Mouse (Mus musculus) hindbrain, postnatal 0 days (tissue): ENCODE results near the gene Fosb. TPM values are rescaled to one million over a fixed set of nuclear protein-coding genes. Genes with fewer than 3 reads are reported as not detected.
A peak's percentile ranks its signal among the peaks of the same experiment; 100 is the strongest.

Source experiments
- ATAC-seq: fragments of 200-750 bp; cut with Nextera tagmentation; 2 replicates; pipeline ENCODE4 v1.8.0; 2017; ENCODE audit warnings: mild to moderate bottlenecking, moderate TSS enrichment, moderate library complexity
- DNase-seq: peaks from one replicate; pipeline ENCODE4 v3.0.0-alpha.2; 2015; ENCODE audit warnings: low spot score
- H3K27ac ChIP-seq: fragments of 300-500 bp; sonication (generic); 2 replicates; pipeline ENCODE4 v1.5.1; 2014; ENCODE audit warnings: mild to moderate bottlenecking
- H3K27me3 ChIP-seq: fragments of 300-500 bp; sonication (generic); 2 replicates; pipeline ENCODE4 v1.6.1; 2014; ENCODE audit warnings: low read length, mixed read lengths; ENCODE audit not compliant: insufficient read depth
- H3K36me3 ChIP-seq: fragments of 300-500 bp; sonication (generic); 2 replicates; pipeline ENCODE4 v1.6.1; 2014; ENCODE audit warnings: low read length, mixed read lengths; ENCODE audit not compliant: insufficient read depth
- H3K4me1 ChIP-seq: fragments of 300-500 bp; sonication (generic); 2 replicates; pipeline ENCODE4 v1.6.1; 2014; ENCODE audit warnings: antibody characterized with exemption, low read length, mixed read lengths; ENCODE audit not compliant: insufficient read depth
- H3K4me2 ChIP-seq: fragments of 300-500 bp; sonication (generic); 2 replicates; pipeline ENCODE4 v1.6.1; 2014; ENCODE audit warnings: low read depth, mild to moderate bottlenecking, low read length, moderate library complexity, mixed read lengths
- H3K4me3 ChIP-seq: fragments of 300-500 bp; sonication (generic); 2 replicates; pipeline ENCODE4 v1.5.1; 2014; ENCODE audit warnings: low read length
- H3K9ac ChIP-seq: fragments of 300-500 bp; sonication (generic); replicated peaks from 2 replicates; pipeline ENCODE4 v1.6.1; 2014; ENCODE audit warnings: mild to moderate bottlenecking, low read length, moderate library complexity, mixed read lengths
- H3K9me3 ChIP-seq: fragments of 300-500 bp; sonication (generic); 2 replicates; pipeline ENCODE4 v1.6.1; 2016; ENCODE audit warnings: low read length, mixed read lengths
- CTCF ChIP-seq: IDR thresholded peaks from 2 replicates; pipeline ENCODE4 v1.5.1; 2016; ENCODE audit warnings: antibody characterized with exemption, control low read depth, low read depth
- WGBS: fragments of 180-500 bp; shearing (Covaris S2); extraction: QIAGEN DNeasy Blood & Tissue Kit; methylation state at CpG from one replicate; pipeline ENCODE4 v1.1.7; 2014; 5-methylcytosine and 5-hydroxymethylcytosine counted together
- polyA plus RNA-seq: library from polyadenylated mRNA; unstranded; fragments of >200 nt; fragmentation: Nextera tagmentation; extraction: Ambion mirVana; gene quantifications from 2 replicates; pipeline ENCODE4 v1.2.1, GENCODE M21; 2015
- total RNA-seq: library from RNA; depleted of rRNA; stranded (reverse); fragments of >200 nt; gene quantifications from 2 replicates; pipeline ENCODE4 v1.2.3, GENCODE M21; 2014

Fosb gene
- total and polyA plus RNA-seq, 2 experiments from 2014 or later: 0.09 to 0.31 TPM

GRCm38 (mm10) chr7:19303770-19304169 lies 6.1 kb downstream of the Fosb start:
- no peak for ATAC-seq
- WGBS: under 1% methylated on average over 16 of the region's 16 CpGs
- H3K4me2 ChIP-seq: peak overlapping the region; percentile 49
- no peak overlapping the region for H3K27ac ChIP-seq
- H3K36me3 ChIP-seq: no peaks in the 10 kb centered on the region
- H3K27me3 ChIP-seq: peaks cover 24% of the 10 kb centered on the region
- H3K9me3 ChIP-seq: no peaks in the 10 kb centered on the region
- H3K4me3 ChIP-seq: no peak overlapping the region
- H3K9ac ChIP-seq: no peak overlapping the region
- TF ChIP-seq CTCF: peak; percentile 78
- H3K4me1 ChIP-seq: no peaks in the 10 kb centered on the region
- DNase-seq: peak; percentile 74

GRCm38 (mm10) chr7:19303046-19303305 lies 6.9 kb downstream of the Fosb start:
- no peaks in the 10 kb centered on the region for H3K36me3 ChIP-seq
- no peak for TF ChIP-seq CTCF
- no peak for DNase-seq
- ATAC-seq: no peak
- 81% methylated on average over 12 of the region's 12 CpGs for WGBS
- no peak overlapping the region for H3K4me2 ChIP-seq
- H3K9me3 ChIP-seq: no peaks in the 10 kb centered on the region
- H3K4me1 ChIP-seq: no peaks in the 10 kb centered on the region
- H3K27me3 ChIP-seq: peaks cover 24% of the 10 kb centered on the region
- no peak overlapping the region for H3K9ac ChIP-seq
- no peak overlapping the region for H3K27ac ChIP-seq
- H3K4me3 ChIP-seq: no peak overlapping the region

- Histone ChIP-seq H3K4me3 (peak overlapping the region; percentile 42; the same call in 1 of the 2 replicates), H3K27ac (no peak overlapping the region), H3K4me2 (peak overlapping the region; percentile 61), H3K4me1 (no peaks in the 10 kb centered on the region), H3K27me3 (peaks cover 24% of the 10 kb centered on the region), H3K36me3 (no peaks in the 10 kb centered on the region), H3K9me3 (no peaks in the 10 kb centered on the region), H3K9ac (peak overlapping the region; percentile 46; the same call in 1 of the 2 replicates)
- TF ChIP-seq CTCF: no peak
- WGBS: 49% methylated on average over 13 of the region's 13 CpGs
- ATAC-seq (no peak), DNase-seq (no peak)
These were observed 7.4 kb downstream of the Fosb start for GRCm38 (mm10) chr7:19302264-19303045.

- Histone ChIP-seq H3K9me3 (no peaks in the 10 kb centered on the region), H3K27ac (no peak overlapping the region), H3K36me3 (no peaks in the 10 kb centered on the region), H3K4me3 (peak overlapping the region; percentile 42), H3K9ac (peak overlapping the region; percentile 46), H3K27me3 (peaks cover 18% of the 10 kb centered on the region), H3K4me2 (peak overlapping the region; percentile 61), H3K4me1 (no peaks in the 10 kb centered on the region)
- ATAC-seq (no peak), DNase-seq (no peak)
- WGBS: 9% methylated on average over 16 of the region's 16 CpGs
- no peak for TF ChIP-seq CTCF
These were observed 8.2 kb downstream of the Fosb start for GRCm38 (mm10) chr7:19301461-19302263.

GRCm38 (mm10) chr7:19300501-19301421 lies 9.1 kb downstream of the Fosb start:
- peak overlapping the region; percentile 46 for H3K9ac ChIP-seq
- ATAC-seq (peak; percentile 75), DNase-seq (peak; percentile 92)
- peak overlapping the region; percentile 61 for H3K4me2 ChIP-seq
- no peaks in the 10 kb centered on the region for H3K4me1 ChIP-seq
- H3K36me3 ChIP-seq: no peaks in the 10 kb centered on the region
- under 1% methylated on average over 29 of the region's 29 CpGs for WGBS
- H3K9me3 ChIP-seq: no peaks in the 10 kb centered on the region
- H3K27me3 ChIP-seq: peaks cover 9% of the 10 kb centered on the region; the same call in 1 of the 2 replicates
- no peak overlapping the region for H3K27ac ChIP-seq
- TF ChIP-seq CTCF: peak; percentile 94
- H3K4me3 ChIP-seq: peak overlapping the region; percentile 42

GRCm38 (mm10) chr7:19299194-19299593 lies 10.7 kb downstream of the Fosb start:
- H3K4me1 ChIP-seq: no peaks in the 10 kb centered on the region
- no peak overlapping the region for H3K4me2 ChIP-seq
- no peak overlapping the region for H3K9ac ChIP-seq
- WGBS: 18% methylated on average over 3 of the region's 3 CpGs
- no peak overlapping the region for H3K4me3 ChIP-seq
- H3K27me3 ChIP-seq: 0 out of 2 replicates have a peak, but pooled peaks cover 4% of the 10 kb centered on the region
- no peaks in the 10 kb centered on the region for H3K9me3 ChIP-seq
- no peak overlapping the region for H3K27ac ChIP-seq
- H3K36me3 ChIP-seq: peaks cover 6% of the 10 kb centered on the region; the same call in 1 of the 2 replicates
- DNase-seq: peak; percentile 85
- no peak for ATAC-seq
- peak; percentile 83 for TF ChIP-seq CTCF
